Mouse (Mus musculus): Measurements from ENCODE around the gene Cdyl.

Cdyl gene

DNA sequence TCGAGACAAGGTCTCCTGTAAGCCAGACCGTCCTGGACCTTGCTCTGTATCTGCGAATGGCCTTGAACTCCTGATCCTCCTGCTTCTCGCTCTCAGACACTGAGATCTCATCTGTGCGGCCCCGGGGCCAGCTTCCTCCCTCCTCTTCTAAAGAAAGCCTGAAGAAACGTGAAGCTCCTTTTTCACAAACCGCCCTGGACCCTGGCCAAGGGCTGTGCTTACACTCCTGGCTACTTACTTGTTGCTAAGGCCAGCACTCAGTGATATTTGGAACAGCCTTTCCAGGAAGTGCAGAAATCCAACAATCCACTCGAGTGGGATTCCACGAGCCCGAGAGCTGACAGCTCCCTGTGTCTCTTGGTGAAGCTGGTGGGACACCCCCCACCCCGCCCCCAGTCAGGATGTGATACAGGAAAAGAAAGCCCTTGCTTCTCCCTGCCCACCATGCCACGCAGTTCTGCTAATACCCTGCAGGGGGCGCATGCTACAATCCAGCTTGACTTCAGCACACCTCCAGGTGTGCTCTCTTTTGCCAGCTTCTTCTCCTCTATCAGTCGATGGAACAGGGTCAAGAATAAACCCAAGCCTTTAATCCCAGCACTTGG is 226.6 kb downstream of the Cdyl start:
- ATAC-seq (ENCODE audit: insufficient number of reproducible peaks, low FRiP score, low TSS enrichment), result no peak

DNA sequence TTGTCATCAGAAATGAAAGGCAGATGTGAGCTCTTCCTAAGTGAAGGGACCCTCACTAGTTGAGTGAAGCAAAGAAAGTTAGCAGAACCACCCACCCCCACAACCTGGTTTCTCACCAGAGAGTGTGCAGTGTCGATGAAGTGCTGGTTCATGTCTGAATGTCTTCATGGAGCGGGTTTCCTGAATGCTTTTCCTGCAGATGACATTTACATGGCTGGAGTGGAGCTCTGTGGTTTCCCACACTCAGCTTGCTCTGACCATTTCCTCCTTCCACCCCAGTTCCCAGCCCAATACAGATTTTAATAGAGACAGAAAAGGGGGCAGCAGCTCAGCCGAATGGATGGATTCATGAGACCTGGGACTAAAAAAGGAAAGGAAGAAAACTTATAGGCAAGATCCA is 233.2 kb downstream of the Cdyl start:
- no peak for ATAC-seq (ENCODE audit: insufficient number of reproducible peaks, low FRiP score, low TSS enrichment)

GRCm38 (mm10) chr13:35905378-35905777 is 245.7 kb downstream of the Cdyl start:
- ATAC-seq (ENCODE audit: insufficient number of reproducible peaks, low FRiP score, low TSS enrichment), result peak; percentile 22

- ATAC-seq (ENCODE audit: insufficient number of reproducible peaks, low FRiP score, low TSS enrichment), result peak; percentile 98
Observed at GRCm38 (mm10) chr13:35905879-35906481, 246.3 kb downstream of the Cdyl start, which contains the start of gene Rpp40. Gene Rpp40 (minus strand): TSS chr13:35906359.

- no peak for ATAC-seq (ENCODE audit: insufficient number of reproducible peaks, low FRiP score, low TSS enrichment)
Observed at GRCm38 (mm10) chr13:35911476-35911875, 251.8 kb downstream of the Cdyl start.
